Mouse (Mus musculus): ENCODE data around the gene Gm266. TPM values are rescaled to one million over a fixed set of nuclear protein-coding genes. Genes with fewer than 3 reads are reported as not detected.

The Gm266 gene
- polyA plus RNA-seq (2015; fragmentation: Nextera tagmentation; extraction: Ambion mirVana) = 8.6 and 12.1 TPM in 2 replicates

DNA sequence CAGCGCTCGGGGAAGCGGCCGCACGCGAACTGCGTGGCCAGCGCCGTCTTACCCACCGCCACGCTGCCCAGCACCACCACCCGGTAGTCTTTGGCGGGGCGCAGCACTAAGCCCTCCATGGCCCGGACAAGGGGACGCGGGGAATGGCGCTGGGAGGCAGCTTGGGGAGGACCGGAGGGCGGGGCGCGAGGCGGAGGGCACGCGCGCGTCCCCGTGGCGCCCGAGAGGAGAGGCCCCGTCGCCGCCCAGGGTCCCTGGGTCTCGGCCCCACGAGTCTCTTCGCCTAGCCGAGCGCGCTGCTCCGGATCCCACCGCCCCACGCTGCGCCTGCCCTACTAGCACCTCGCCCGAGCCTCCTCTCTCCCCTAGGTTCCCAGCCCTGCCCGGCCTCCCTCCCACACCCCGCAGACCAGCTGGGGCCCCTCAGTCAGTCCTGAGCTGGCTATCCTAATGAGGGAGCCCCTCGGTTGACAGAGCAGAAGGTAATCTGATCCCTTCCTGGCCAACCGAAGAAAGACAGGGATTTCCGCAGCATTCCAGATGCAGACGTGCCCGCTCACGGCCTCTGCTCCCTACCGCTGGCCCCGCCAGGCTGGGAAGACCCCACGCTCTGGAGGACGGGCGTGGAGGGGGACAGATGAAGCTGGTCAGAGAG, at the start of gene Gm266:
Gene Gm266 (minus strand): TSS at position 172 of the 655 bp plus-strand sequence.

DNA sequence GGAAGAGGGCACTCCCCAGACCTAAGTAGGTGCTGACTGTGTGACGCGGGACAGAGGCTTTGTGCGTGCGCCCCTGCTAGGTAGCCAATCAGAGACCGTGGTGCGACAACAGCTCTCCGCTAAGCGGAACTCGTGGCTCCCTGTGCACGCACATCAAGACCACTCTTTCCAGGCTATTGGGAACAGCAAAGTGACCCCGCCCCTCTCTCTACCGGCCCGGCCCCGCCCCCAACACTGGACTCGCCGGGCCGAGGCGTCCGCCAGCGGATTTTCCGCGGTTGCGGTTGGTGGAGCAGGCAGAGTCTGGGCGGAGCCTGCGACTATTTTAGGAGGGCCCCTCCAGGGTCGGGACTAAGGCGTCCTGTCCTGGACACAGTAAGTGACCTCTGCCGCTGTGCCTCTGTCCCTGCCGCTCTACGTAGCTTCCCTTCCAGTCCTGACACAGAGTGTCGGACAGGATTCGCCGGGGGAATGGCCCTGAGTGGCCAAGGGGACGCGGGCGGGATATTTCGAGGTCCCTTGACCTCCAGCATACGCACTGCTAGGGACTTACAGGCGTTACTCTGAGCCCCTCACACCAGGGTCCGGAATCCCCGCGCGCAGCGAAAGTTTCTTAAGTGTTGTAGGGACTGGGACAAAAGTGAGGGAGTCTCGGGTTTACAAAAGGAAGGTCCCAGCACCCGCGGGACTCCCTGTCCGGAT, 43.2 kb downstream of the Gm266 start, which contains the start of gene Tnfaip2:
Gene Tnfaip2 (plus strand): TSS at position 161 of the 702 bp plus-strand sequence.

Other genes with a start within 250 kb of the Gm266 start
- 0.73 and 1.1 TPM in 2 replicates for gene Amn, start 214.7 kb downstream of the Gm266 start, polyA plus RNA-seq (2015; fragmentation: Nextera tagmentation; extraction: Ambion mirVana)
- 23.7 and 24.6 TPM in 2 replicates for gene Cdc42bpb, start 108.1 kb downstream of the Gm266 start, polyA plus RNA-seq (2015; fragmentation: Nextera tagmentation; extraction: Ambion mirVana)
- gene Lbhd2, start 79.0 kb downstream of the Gm266 start, polyA plus RNA-seq (2015; fragmentation: Nextera tagmentation; extraction: Ambion mirVana) = 10.9 and 25.3 TPM in 2 replicates
- 12.9 and 20.0 TPM in 2 replicates for gene Exoc3l4, start 68.8 kb downstream of the Gm266 start, polyA plus RNA-seq (2015; fragmentation: Nextera tagmentation; extraction: Ambion mirVana)
- gene Tnfaip2, start 43.4 kb downstream of the Gm266 start, polyA plus RNA-seq (2015; fragmentation: Nextera tagmentation; extraction: Ambion mirVana) = 4.8 and 16.1 TPM in 2 replicates
- 435 and 734 TPM in 2 replicates for gene Eif5, start 52.2 kb upstream of the Gm266 start, polyA plus RNA-seq (2015; fragmentation: Nextera tagmentation; extraction: Ambion mirVana)
- gene Mark3, start 88.7 kb upstream of the Gm266 start, polyA plus RNA-seq (2015; fragmentation: Nextera tagmentation; extraction: Ambion mirVana) = 31.0 and 36.4 TPM in 2 replicates
- 62.9 and 122 TPM in 2 replicates for gene Ckb, start 186.5 kb upstream of the Gm266 start, polyA plus RNA-seq (2015; fragmentation: Nextera tagmentation; extraction: Ambion mirVana)
- gene Trmt61a, start 192.3 kb upstream of the Gm266 start, polyA plus RNA-seq (2015; fragmentation: Nextera tagmentation; extraction: Ambion mirVana) = 3.3 and 6.5 TPM in 2 replicates
- 41.5 and 52.5 TPM in 2 replicates for gene Bag5, start 227.4 kb upstream of the Gm266 start, polyA plus RNA-seq (2015; fragmentation: Nextera tagmentation; extraction: Ambion mirVana)
- 70.4 and 97.4 TPM in 2 replicates for gene Apopt1, start 227.4 kb upstream of the Gm266 start, polyA plus RNA-seq (2015; fragmentation: Nextera tagmentation; extraction: Ambion mirVana)

Data from adrenal gland, postnatal 0 days (tissue).